Mouse (Mus musculus) cerebellum, adult 11 months (tissue): ENCODE measurements around the gene Olfr1087.
"Not testable (repeated sequence)": the region's sequence is repeated elsewhere in the genome, so short reads cannot be mapped to it uniquely, and the experiment has no call there.

Source experiments
- DNase-seq: peaks from one replicate; pipeline ENCODE4 v3.0.0; 2022

Gene Olfr1087

GRCm38 (mm10) chr2:86698295-86698694 lies at the start of gene Olfr1087:
Gene Olfr1087 (minus strand): TSS chr2:86698395.
- no peak for DNase-seq

GRCm38 (mm10) chr2:86733601-86734000 lies 35.4 kb upstream of the Olfr1087 start, which contains the start of gene Olfr1089:
Gene Olfr1089 (minus strand): TSS chr2:86733701.
- DNase-seq: no peak

- no peak for DNase-seq
Measured at GRCm38 (mm10) chr2:86679992-86680391, 18.2 kb downstream of the Olfr1087 start, which contains the start of gene Olfr1086. Gene Olfr1086 (minus strand): TSS chr2:86680092.

- DNase-seq: no peak
Measured at GRCm38 (mm10) chr2:86661919-86662318, 36.3 kb downstream of the Olfr1087 start, which contains the start of gene Olfr1085. Gene Olfr1085 (minus strand): TSS chr2:86662019.

- DNase-seq: not testable (repeated sequence)
Measured at GRCm38 (mm10) chr2:86639625-86640024, 58.6 kb downstream of the Olfr1087 start, which contains the start of gene Olfr1084. Gene Olfr1084 (minus strand): TSS chr2:86639725.
